Mouse (Mus musculus): Measurements from ENCODE around the gene Ceacam20. TPM values are rescaled to one million over a fixed set of nuclear protein-coding genes. Genes with fewer than 3 reads are reported as not detected.
"Not testable (repeated sequence)": the region's sequence is repeated elsewhere in the genome, so short reads cannot be mapped to it uniquely, and the experiment has no call there.

Ceacam20 gene
- polyA plus RNA-seq, 1 experiment: not detected

GRCm38 (mm10) chr7:19969541-19970090 lies 4.4 kb downstream of the Ceacam20 start:
- Histone ChIP-seq H3K4me1 (ENCODE audit: control insufficient read depth, insufficient read depth, insufficient read length, low read length) (no peaks in the 10 kb centered on the region), H3K27ac (replicated peaks; ENCODE audit: low read depth, low read length) (no peak overlapping the region), H3K4me3 (ENCODE audit: insufficient read depth, low read depth, low read length) (no peak overlapping the region)

DNA sequence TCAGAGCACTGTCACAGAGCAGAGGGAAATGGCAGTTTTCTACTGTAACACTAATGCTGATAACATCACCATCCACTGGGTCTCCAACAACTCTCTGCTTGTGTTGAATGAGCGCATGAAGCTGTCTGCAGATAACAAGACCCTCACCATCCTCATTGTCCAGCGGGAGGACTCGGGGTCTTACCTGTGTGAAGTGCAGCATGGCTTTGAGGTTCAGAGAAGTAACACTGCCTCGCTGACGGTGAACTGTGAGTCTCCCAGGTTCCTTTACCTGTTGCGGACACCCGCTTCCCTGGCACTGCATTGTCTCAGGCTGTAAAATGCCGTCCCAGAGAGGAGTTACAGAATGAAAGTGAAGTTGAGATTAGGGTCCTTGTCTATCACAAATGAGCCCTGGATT lies 5.0 kb downstream of the Ceacam20 start:
- Histone ChIP-seq H3K4me3 (ENCODE audit: insufficient read depth, low read depth, low read length) (no peak overlapping the region), H3K4me1 (ENCODE audit: control insufficient read depth, insufficient read depth, insufficient read length, low read length) (no peaks in the 10 kb centered on the region)

DNA sequence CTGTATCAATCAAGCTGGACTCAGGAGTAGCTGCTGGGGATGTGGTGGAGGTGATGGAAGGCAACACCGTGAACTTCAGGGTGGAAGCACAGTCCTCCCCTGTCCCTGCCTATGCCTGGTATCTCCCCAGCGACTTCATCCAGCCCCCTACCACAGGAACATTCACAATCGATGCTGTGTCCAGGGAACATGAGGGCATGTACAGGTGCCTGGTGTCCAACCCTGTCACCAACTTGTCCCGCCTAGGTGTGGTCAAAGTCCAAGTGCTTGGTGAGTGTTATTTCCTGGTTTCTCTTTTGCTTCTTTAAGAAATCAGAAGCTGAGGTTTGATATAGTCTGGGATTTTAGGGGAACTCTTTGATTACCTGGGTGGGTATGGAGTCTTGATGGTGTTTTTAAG lies 6.3 kb downstream of the Ceacam20 start:
- H3K4me3 ChIP-seq (ENCODE audit: insufficient read depth, low read depth, low read length): no peak overlapping the region
- H3K4me1 ChIP-seq (ENCODE audit: control insufficient read depth, insufficient read depth, insufficient read length, low read length): no peaks in the 10 kb centered on the region

More for the DNA sequence above, 5.0 kb downstream of the Ceacam20 start:
- H3K27ac ChIP-seq (replicated peaks; ENCODE audit: low read depth, low read length): no peak overlapping the region

DNA sequence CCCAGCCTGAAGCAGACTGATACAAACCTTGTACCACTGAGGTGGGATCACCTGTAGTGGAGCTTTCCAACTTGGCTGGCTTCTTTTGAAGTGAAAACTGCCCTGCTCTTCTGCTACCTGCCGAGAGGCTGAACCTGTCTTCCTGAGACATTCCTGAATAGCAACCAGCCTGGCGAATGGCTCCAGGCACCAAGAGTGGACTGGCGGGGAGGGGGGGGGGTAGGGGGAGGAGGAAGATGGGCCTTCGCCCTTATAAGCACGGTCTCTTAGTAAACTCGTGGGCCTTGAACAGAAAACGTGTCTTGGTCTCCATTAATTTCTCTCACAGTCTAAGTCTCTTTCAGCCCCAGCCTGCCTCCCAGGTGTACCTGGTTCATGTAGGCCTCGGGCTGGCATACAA lies 26.0 kb downstream of the Ceacam20 start, which contains the start of gene Nlrp9b:
Gene Nlrp9b, plus strand, starts transcription at position 301 of the 400 bp plus-strand sequence.
- H3K27ac ChIP-seq (replicated peaks; ENCODE audit: low read depth, low read length); H3K4me1 ChIP-seq (ENCODE audit: control insufficient read depth, insufficient read depth, insufficient read length, low read length); H3K4me3 ChIP-seq (ENCODE audit: insufficient read depth, low read depth, low read length): not testable (repeated sequence)

More for the DNA sequence above, 6.3 kb downstream of the Ceacam20 start:
- no peak overlapping the region for H3K27ac ChIP-seq (replicated peaks; ENCODE audit: low read depth, low read length)

DNA sequence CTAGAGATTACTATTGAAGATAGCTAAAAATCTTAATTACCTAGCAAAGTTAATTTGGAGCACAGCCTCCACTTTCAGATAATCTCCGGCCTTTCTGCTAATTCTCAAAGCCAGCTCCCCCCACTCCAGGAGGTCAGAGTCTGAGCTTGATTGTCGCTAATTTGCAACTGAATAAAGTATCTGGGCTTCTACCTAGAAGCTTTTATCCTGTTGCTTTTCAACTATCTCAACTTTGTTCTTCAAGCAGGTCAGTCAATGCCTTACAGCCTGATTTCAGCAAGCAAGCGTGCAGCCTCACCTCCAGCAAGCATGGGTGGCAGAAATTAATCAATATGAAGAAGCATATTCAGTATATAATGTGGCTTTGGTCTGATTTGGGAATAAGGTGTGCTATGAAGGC lies 31.5 kb downstream of the Ceacam20 start:
- H3K27ac ChIP-seq (replicated peaks; ENCODE audit: low read depth, low read length); H3K4me1 ChIP-seq (ENCODE audit: control insufficient read depth, insufficient read depth, insufficient read length, low read length); H3K4me3 ChIP-seq (ENCODE audit: insufficient read depth, low read depth, low read length): not testable (repeated sequence)

- Histone ChIP-seq H3K4me1 (ENCODE audit: control insufficient read depth, insufficient read depth, insufficient read length, low read length) (no peaks in the 10 kb centered on the region), H3K27ac (replicated peaks; ENCODE audit: low read depth, low read length) (no peak overlapping the region), H3K4me3 (ENCODE audit: insufficient read depth, low read depth, low read length) (no peak overlapping the region)
Observed at GRCm38 (mm10) chr7:20009987-20010386, 44.8 kb downstream of the Ceacam20 start.

Other genes with a start within 250 kb of the Ceacam20 start
- 64.2 and 86.3 TPM in 2 replicates for gene Tomm40, start 250.0 kb upstream of the Ceacam20 start, polyA plus RNA-seq (2012; ENCODE audit: insufficient read depth, insufficient read length, missing spikeins)
- gene Nectin2, start 214.9 kb upstream of the Ceacam20 start, polyA plus RNA-seq (2012; ENCODE audit: insufficient read depth, insufficient read length, missing spikeins): 36.0 and 38.3 TPM in 2 replicates
- gene Bcam, start 194.4 kb upstream of the Ceacam20 start, polyA plus RNA-seq (2012; ENCODE audit: insufficient read depth, insufficient read length, missing spikeins): 7.6 and 20.8 TPM in 2 replicates
- 1.6 TPM in 1 of 2 replicates, not detected in the other for gene Cblc, start 168.6 kb upstream of the Ceacam20 start, polyA plus RNA-seq (2012; ENCODE audit: insufficient read depth, insufficient read length, missing spikeins)
- 14.7 and 24.3 TPM in 2 replicates for gene Bcl3, start 142.6 kb upstream of the Ceacam20 start, polyA plus RNA-seq (2012; ENCODE audit: insufficient read depth, insufficient read length, missing spikeins)
- gene Gm19345, start 113.4 kb upstream of the Ceacam20 start, polyA plus RNA-seq (2012; ENCODE audit: insufficient read depth, insufficient read length, missing spikeins): not detected in 2 replicates
- not detected in 2 replicates for gene Ceacam16, start 104.1 kb upstream of the Ceacam20 start, polyA plus RNA-seq (2012; ENCODE audit: insufficient read depth, insufficient read length, missing spikeins)
- not detected in 2 replicates for gene Ceacam19, start 77.4 kb upstream of the Ceacam20 start, polyA plus RNA-seq (2012; ENCODE audit: insufficient read depth, insufficient read length, missing spikeins)
- gene Pvr, start 44.3 kb upstream of the Ceacam20 start, polyA plus RNA-seq (2012; ENCODE audit: insufficient read depth, insufficient read length, missing spikeins): 7.3 and 9.2 TPM in 2 replicates
- gene Igsf23, start 14.7 kb upstream of the Ceacam20 start, polyA plus RNA-seq (2012; ENCODE audit: insufficient read depth, insufficient read length, missing spikeins): not detected in 2 replicates
- gene Nlrp9b, start 26.1 kb downstream of the Ceacam20 start, polyA plus RNA-seq (2012; ENCODE audit: insufficient read depth, insufficient read length, missing spikeins): not detected in 2 replicates
- gene Vmn1r91, start 134.3 kb downstream of the Ceacam20 start, polyA plus RNA-seq (2012; ENCODE audit: insufficient read depth, insufficient read length, missing spikeins): not detected in 2 replicates
- not detected in 2 replicates for gene Gm16442, start 157.2 kb downstream of the Ceacam20 start, polyA plus RNA-seq (2012; ENCODE audit: insufficient read depth, insufficient read length, missing spikeins)
- gene Vmn1r93, start 173.7 kb downstream of the Ceacam20 start, polyA plus RNA-seq (2012; ENCODE audit: insufficient read depth, insufficient read length, missing spikeins): not detected in 2 replicates
- gene Vmn1r94, start 203.0 kb downstream of the Ceacam20 start, polyA plus RNA-seq (2012; ENCODE audit: insufficient read depth, insufficient read length, missing spikeins): not detected in 2 replicates
- gene Vmn1r95, start 228.3 kb downstream of the Ceacam20 start, polyA plus RNA-seq (2012; ENCODE audit: insufficient read depth, insufficient read length, missing spikeins): not detected in 2 replicates
- gene Gm6164, start 240.2 kb downstream of the Ceacam20 start, polyA plus RNA-seq (2012; ENCODE audit: insufficient read depth, insufficient read length, missing spikeins): not detected in 2 replicates

Data from brown adipose tissue, adult 24 weeks (tissue).